Mouse (Mus musculus): ENCODE measurements at regions not wholly inside any gene's neighbourhood (a gene's known extent, or its start where the extent isn't known, plus 50 kb on each side); places are given as distances from the start of the nearest gene placed in this dataset.
A peak's percentile ranks its signal among the peaks of the same experiment; 100 is the strongest.

GRCm38 (mm10) chr8:126681948-126682651 is 88.3 kb upstream of the Irf2bp2 start:
- DNase-seq (ENCODE audit: low spot score), result no peak

GRCm38 (mm10) chr8:126678004-126678751 is 84.4 kb upstream of the Irf2bp2 start:
- no peak for DNase-seq (ENCODE audit: low spot score)

GRCm38 (mm10) chr8:126675153-126675552 is 81.4 kb upstream of the Irf2bp2 start:
- no peak for DNase-seq (ENCODE audit: low spot score)

- DNase-seq (ENCODE audit: low spot score), result no peak
Observed at GRCm38 (mm10) chr8:126673038-126673740, 79.4 kb upstream of the Irf2bp2 start.

- DNase-seq (ENCODE audit: low spot score), result no peak
Observed at GRCm38 (mm10) chr8:126671594-126671993, 77.8 kb upstream of the Irf2bp2 start.

- DNase-seq (ENCODE audit: low spot score), result no peak
Observed at GRCm38 (mm10) chr8:126669919-126670318, 76.1 kb upstream of the Irf2bp2 start.

- no peak for DNase-seq (ENCODE audit: low spot score)
Observed at GRCm38 (mm10) chr8:126669154-126669553, 75.4 kb upstream of the Irf2bp2 start.

GRCm38 (mm10) chr8:126668657-126669025 is 74.9 kb upstream of the Irf2bp2 start:
- peak; percentile 61 for DNase-seq (ENCODE audit: low spot score)

- DNase-seq (ENCODE audit: low spot score), result peak; percentile 82
Observed at GRCm38 (mm10) chr8:126667721-126668656, 74.2 kb upstream of the Irf2bp2 start.

- DNase-seq (ENCODE audit: low spot score), result peak; percentile 58
Observed at GRCm38 (mm10) chr8:126667086-126667720, 73.4 kb upstream of the Irf2bp2 start.

- peak; percentile 99 for DNase-seq (ENCODE audit: low spot score)
Observed at GRCm38 (mm10) chr8:126666327-126667085, 72.7 kb upstream of the Irf2bp2 start.

- no peak for DNase-seq (ENCODE audit: low spot score)
Observed at GRCm38 (mm10) chr8:126665581-126666241, 71.9 kb upstream of the Irf2bp2 start.

GRCm38 (mm10) chr8:126664891-126665290 is 71.1 kb upstream of the Irf2bp2 start:
- no peak for DNase-seq (ENCODE audit: low spot score)

- no peak for DNase-seq (ENCODE audit: low spot score)
Observed at GRCm38 (mm10) chr8:126662797-126663784, 69.3 kb upstream of the Irf2bp2 start.

- DNase-seq (ENCODE audit: low spot score), result no peak
Observed at GRCm38 (mm10) chr8:126662151-126662550, 68.4 kb upstream of the Irf2bp2 start.

- DNase-seq (ENCODE audit: low spot score), result no peak
Observed at GRCm38 (mm10) chr8:126661511-126662142, 67.8 kb upstream of the Irf2bp2 start.

GRCm38 (mm10) chr8:126660658-126661316 is 67.0 kb upstream of the Irf2bp2 start:
- no peak for DNase-seq (ENCODE audit: low spot score)

Measured in testis, postnatal 10 days (tissue).